Mouse (Mus musculus): ENCODE results near the gene Cyren. TPM values are rescaled to one million over a fixed set of nuclear protein-coding genes. Genes with fewer than 3 reads are reported as not detected.

Cyren gene
- total RNA-seq, 2 experiments from 2014 or later = 5.5 to 5.9 TPM

GRCm38 (mm10) chr6:34887131-34887850 is 9.4 kb upstream of the Cyren start:
- Histone ChIP-seq H3K27ac (peak overlapping the region; percentile 69), H3K4me3 (no peak overlapping the region)
- no peak for DNase-seq (ENCODE audit: low spot score in 2 of 2)
- no peak for TF ChIP-seq CTCF (conservative IDR thresholded peaks at IDR 0.05)

- no peak overlapping the region for H3K4me3 ChIP-seq
- TF ChIP-seq CTCF (conservative IDR thresholded peaks at IDR 0.05) = no peak
- no peak overlapping the region for H3K27ac ChIP-seq
- no peak for DNase-seq (ENCODE audit: low spot score in 2 of 2)
Measured at GRCm38 (mm10) chr6:34884724-34885123, 6.9 kb upstream of the Cyren start.

GRCm38 (mm10) chr6:34879911-34880475 is 2.1 kb upstream of the Cyren start:
- Histone ChIP-seq H3K27ac (no peak overlapping the region), H3K4me3 (no peak overlapping the region)
- DNase-seq (ENCODE audit: low spot score in 2 of 2) = peak; percentile 49 to 51
- TF ChIP-seq CTCF (conservative IDR thresholded peaks at IDR 0.05) = peak; percentile 74

- Histone ChIP-seq H3K27ac (no peak overlapping the region), H3K4me3 (no peak overlapping the region)
- TF ChIP-seq CTCF (conservative IDR thresholded peaks at IDR 0.05) = no peak
- DNase-seq (ENCODE audit: low spot score in 2 of 2) = no peak
Measured at GRCm38 (mm10) chr6:34879101-34879740, 1.4 kb upstream of the Cyren start.

GRCm38 (mm10) chr6:34876835-34877156 is 1.1 kb downstream of the Cyren start:
- DNase-seq (ENCODE audit: low spot score in 2 of 2) = no peak

GRCm38 (mm10) chr6:34875966-34876834 is 1.7 kb downstream of the Cyren start:
- Histone ChIP-seq H3K27ac (peak overlapping the region; percentile 73), H3K4me3 (no peak overlapping the region)
- no peak for DNase-seq (ENCODE audit: low spot score in 2 of 2)
- peak; percentile 24 for TF ChIP-seq CTCF (conservative IDR thresholded peaks at IDR 0.05)

More at GRCm38 (mm10) chr6:34876835-34877156, 1.1 kb downstream of the Cyren start:
- TF ChIP-seq CTCF (conservative IDR thresholded peaks at IDR 0.05) = no peak
- Histone ChIP-seq H3K27ac (peak overlapping the region; percentile 98; the same call in 1 of the 2 replicates), H3K4me3 (peak overlapping the region; percentile 98; the same call in 1 of the 2 replicates)

- 0 out of 2 replicates have a peak overlapping the region, but pooled peaks have one; percentile 13 for H3K4me3 ChIP-seq
- peak overlapping the region; percentile 73 for H3K27ac ChIP-seq
- TF ChIP-seq CTCF (conservative IDR thresholded peaks at IDR 0.05) = no peak
- peak in 1 of 2 experiments; percentile 32 for DNase-seq (ENCODE audit: low spot score in 2 of 2)
Measured at GRCm38 (mm10) chr6:34875268-34875761, 2.5 kb downstream of the Cyren start.

- H3K4me3 ChIP-seq = no peak overlapping the region
- TF ChIP-seq CTCF (conservative IDR thresholded peaks at IDR 0.05) = peak; percentile 26
- DNase-seq (ENCODE audit: low spot score in 2 of 2) = no peak
- H3K27ac ChIP-seq = peak overlapping the region; percentile 73
Measured at GRCm38 (mm10) chr6:34874101-34874921, 3.5 kb downstream of the Cyren start.

GRCm38 (mm10) chr6:34872871-34873270 is 5.0 kb downstream of the Cyren start:
- no peak for TF ChIP-seq CTCF (conservative IDR thresholded peaks at IDR 0.05)
- no peak for DNase-seq (ENCODE audit: low spot score in 2 of 2)
- Histone ChIP-seq H3K4me3 (no peak overlapping the region), H3K27ac (no peak overlapping the region)

GRCm38 (mm10) chr6:34871929-34872328 is 5.9 kb downstream of the Cyren start:
- Histone ChIP-seq H3K4me3 (no peak overlapping the region), H3K27ac (no peak overlapping the region)
- DNase-seq (ENCODE audit: low spot score in 2 of 2) = no peak
- no peak for TF ChIP-seq CTCF (conservative IDR thresholded peaks at IDR 0.05)

- no peak for DNase-seq (ENCODE audit: low spot score in 2 of 2)
- Histone ChIP-seq H3K4me3 (no peak overlapping the region), H3K27ac (no peak overlapping the region)
- TF ChIP-seq CTCF (conservative IDR thresholded peaks at IDR 0.05) = no peak
Measured at GRCm38 (mm10) chr6:34870724-34871123, 7.1 kb downstream of the Cyren start.

- no peak for TF ChIP-seq CTCF (conservative IDR thresholded peaks at IDR 0.05)
- no peak for DNase-seq (ENCODE audit: low spot score in 2 of 2)
- 0 out of 2 replicates have a peak overlapping the region, but pooled peaks have one; percentile 18 for H3K27ac ChIP-seq
- no peak overlapping the region for H3K4me3 ChIP-seq
Measured at GRCm38 (mm10) chr6:34870136-34870535, 7.7 kb downstream of the Cyren start.

Data from layer of hippocampus, adult 2 months (tissue).